Mouse (Mus musculus): ENCODE measurements around the gene Lbh. TPM values are rescaled to one million over a fixed set of nuclear protein-coding genes. Genes with fewer than 3 reads are reported as not detected.

The Lbh gene
- polyA plus RNA-seq, 2 experiments, result 0.85 to 6.2 TPM

- Histone ChIP-seq H3K9ac (replicated peaks) (no peak overlapping the region), H3K27me3 (ENCODE audit: control insufficient read depth, insufficient read depth, low read length) (no peaks in the 10 kb centered on the region), H3K4me3 (ENCODE audit: insufficient read depth in 1 of 2, low read depth in 2 of 2, low read length in 2 of 2) (no peak overlapping the region), H3K4me1 (replicated peaks; ENCODE audit: control insufficient read depth in 2 of 2, insufficient read depth in 2 of 2, low read length in 1 of 2) (no peaks in the 10 kb centered on the region), H3K4me2 (ENCODE audit: low read depth) (no peak overlapping the region), H3K36me3 (replicated peaks; ENCODE audit: control insufficient read depth, insufficient read depth, low read depth) (no peaks in the 10 kb centered on the region), H3K9me3 (ENCODE audit: control insufficient read depth, low read length) (no peaks in the 10 kb centered on the region), H3K27ac (no peak overlapping the region)
- ATAC-seq (ENCODE audit: insufficient read depth), result no peak
- TF ChIP-seq EP300 (IDR thresholded peaks at IDR 0.05; ENCODE audit: low read depth) (no peak), CTCF (IDR thresholded peaks at IDR 0.05; ENCODE audit: low read depth) (no peak)
- DNase-seq (ENCODE audit: low read depth in 3 of 3, low spot score in 3 of 3), result no peak
- WGBS (ENCODE audit: insufficient replicate concordance), result 67% methylated on average over 6 of the region's 6 CpGs
Observed at GRCm38 (mm10) chr17:72989025-72989424, 70.9 kb downstream of the Lbh start.

Other genes starting within 250 kb of the Lbh start
- 25.8 and 30.4 TPM in 2 replicates for gene Ypel5, start 81.9 kb upstream of the Lbh start, polyA plus RNA-seq (2012; rRNA removed)
- gene Ypel5, start 81.9 kb upstream of the Lbh start, polyA plus RNA-seq (2014; fragmentation: Nextera tagmentation; extraction: Ambion mirVana), result 84.1 and 87.9 TPM in 2 replicates
- gene Lclat1, start 189.7 kb downstream of the Lbh start, polyA plus RNA-seq (2012; rRNA removed), result 1.3 and 1.8 TPM in 2 replicates
- gene Lclat1, start 189.7 kb downstream of the Lbh start, polyA plus RNA-seq (2014; fragmentation: Nextera tagmentation; extraction: Ambion mirVana), result 3.8 and 4.5 TPM in 2 replicates